Mouse (Mus musculus) megakaryocyte progenitor cell, adult 5-6 weeks (primary cell): ENCODE data around the gene Tnfrsf12a. TPM values are rescaled to one million over a fixed set of nuclear protein-coding genes. Genes with fewer than 3 reads are reported as not detected.
A peak's percentile ranks its signal among the peaks of the same experiment; 100 is the strongest.

ENCODE experiments used
- ATAC-seq: replicated peaks from 2 replicates; pipeline ENCODE4 v1.8.0; 2016; ENCODE audit warnings: mild to moderate bottlenecking, moderate TSS enrichment, inconsistent platforms; ENCODE audit not compliant: poor library complexity
- total RNA-seq, 2 experiments: library from RNA; stranded (forward) in 1 of 2; stranded (reverse) in 1 of 2; fragments of 157-497, 149-512 nt in 1 of 2; fragments of 200-1000 nt in 1 of 2; gene quantifications; 2 replicates each; pipeline versions ENCODE4 v1.2.3 to v1.2.4; 2015 to 2017

Gene Tnfrsf12a
- total RNA-seq (2015) (3.6 and 4.3 TPM in 2 replicates), total RNA-seq (2017) (5.9 and 7.9 TPM in 2 replicates)

DNA sequence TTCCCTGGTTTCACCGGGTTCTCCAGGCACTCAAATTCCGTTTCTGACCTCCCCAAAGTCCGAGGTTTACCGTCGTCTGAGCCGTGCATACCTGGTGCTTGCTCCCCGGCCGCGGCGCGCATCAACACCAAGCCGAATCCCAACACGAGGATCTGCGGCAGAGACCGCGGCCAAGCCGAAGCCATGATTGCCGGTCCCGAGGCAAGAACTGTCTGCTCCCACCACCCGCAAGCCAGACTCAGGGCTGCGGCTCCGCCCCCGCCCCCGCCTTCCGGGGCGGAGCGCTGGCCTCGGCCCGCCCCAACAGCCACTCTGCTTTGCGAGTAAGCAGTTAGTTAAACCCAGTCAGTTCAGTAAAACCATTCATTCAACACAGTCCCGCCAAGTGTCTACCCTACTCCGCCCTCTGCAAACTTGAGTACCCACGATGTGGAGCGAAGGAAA, at the start of gene Tnfrsf12a:
Tnfrsf12a (minus strand) TSS at position 233 of the 444 bp plus-strand sequence.
- ATAC-seq: peak; percentile 57

GRCm38 (mm10) chr17:23726758-23727142, 49.5 kb upstream of the Tnfrsf12a start:
- ATAC-seq: peak; percentile 82

- ATAC-seq: peak; percentile 85
Observed at GRCm38 (mm10) chr17:23725999-23726757, 48.9 kb upstream of the Tnfrsf12a start, which contains the start of gene Pkmyt1. Gene Pkmyt1 (plus strand): TSS chr17:23726336.

DNA sequence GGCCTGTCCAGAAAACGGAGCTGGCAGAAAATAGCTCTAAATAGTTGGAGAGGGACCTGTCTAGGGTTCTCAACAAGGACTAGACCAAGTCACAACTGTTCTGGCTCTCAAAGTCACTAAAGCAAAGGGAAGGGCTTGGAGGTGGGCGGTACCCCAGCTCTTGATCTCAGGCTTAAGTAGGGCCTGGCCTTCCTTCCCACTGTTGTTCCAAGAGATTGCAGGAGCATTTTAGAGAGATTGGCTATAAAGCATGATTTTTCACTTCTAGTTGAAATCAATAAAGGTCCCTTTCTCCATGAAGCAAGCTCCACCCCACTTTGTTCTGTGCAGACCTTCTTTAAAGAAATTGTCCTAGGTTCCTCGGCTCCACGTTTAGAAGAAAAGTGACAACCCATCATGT, 48.2 kb upstream of the Tnfrsf12a start:
- no peak for ATAC-seq

DNA sequence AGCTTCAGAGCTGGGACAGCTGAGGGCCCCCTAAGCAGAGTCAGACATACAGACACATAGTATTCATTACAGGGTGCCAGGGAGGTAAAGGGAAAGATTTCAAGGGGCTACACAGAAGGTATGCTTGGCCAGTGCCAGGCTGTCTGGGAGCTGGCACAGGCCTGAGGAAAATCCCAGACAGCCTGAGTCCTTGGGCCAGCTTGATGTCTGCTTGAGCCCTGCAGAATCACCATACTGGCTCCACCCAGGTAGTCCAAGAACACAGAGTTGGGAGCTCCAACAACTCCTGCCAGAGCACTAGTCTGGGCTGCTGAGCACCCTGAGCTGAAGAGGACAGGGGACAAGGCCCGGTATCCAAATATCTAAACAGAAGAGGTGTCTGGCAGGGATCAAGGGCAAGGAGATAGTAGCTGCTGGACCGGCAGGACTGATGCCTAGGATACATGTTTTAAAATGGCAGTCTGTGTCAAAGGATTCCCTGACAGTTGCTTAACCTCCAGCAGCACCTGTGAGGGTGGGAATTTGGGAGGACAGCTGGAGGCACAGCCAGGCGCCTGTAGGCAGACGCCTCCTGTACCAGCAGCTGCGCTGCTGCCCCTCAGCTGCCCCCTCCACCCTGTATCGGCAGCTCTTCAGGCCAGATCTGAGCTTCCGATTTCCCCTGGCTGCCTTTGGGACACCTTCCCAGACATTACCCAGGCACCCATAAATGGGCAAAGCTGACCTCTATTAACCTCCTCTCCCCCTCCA, 45.3 kb upstream of the Tnfrsf12a start, which contains the start of gene 1520401A03Rik:
1520401A03Rik (minus strand) TSS at position 408 of the 750 bp plus-strand sequence.
- no peak for ATAC-seq

GRCm38 (mm10) chr17:23721886-23722285, 44.6 kb upstream of the Tnfrsf12a start:
- no peak for ATAC-seq

DNA sequence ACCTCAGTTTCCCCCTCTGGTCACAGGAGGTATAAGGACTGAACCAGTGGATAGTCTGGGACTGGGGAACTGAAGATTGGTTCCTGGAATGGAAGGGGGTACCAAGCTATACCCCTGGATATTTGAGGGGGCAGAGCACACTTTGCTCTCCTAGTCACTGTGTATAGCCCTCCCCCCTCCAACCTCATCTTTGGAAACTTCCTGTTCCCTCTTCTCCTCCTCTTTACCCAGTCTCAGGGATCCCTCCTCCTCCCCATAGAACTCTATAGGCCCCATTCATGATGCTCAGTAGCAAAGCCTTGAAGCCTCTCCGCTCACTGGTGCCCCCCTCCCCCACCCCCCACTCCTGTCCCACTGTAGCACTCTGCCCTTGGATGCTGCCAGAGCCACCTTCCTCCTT, 42.2 kb upstream of the Tnfrsf12a start:
- ATAC-seq: peak; percentile 52; the same call in 1 of the 2 replicates

DNA sequence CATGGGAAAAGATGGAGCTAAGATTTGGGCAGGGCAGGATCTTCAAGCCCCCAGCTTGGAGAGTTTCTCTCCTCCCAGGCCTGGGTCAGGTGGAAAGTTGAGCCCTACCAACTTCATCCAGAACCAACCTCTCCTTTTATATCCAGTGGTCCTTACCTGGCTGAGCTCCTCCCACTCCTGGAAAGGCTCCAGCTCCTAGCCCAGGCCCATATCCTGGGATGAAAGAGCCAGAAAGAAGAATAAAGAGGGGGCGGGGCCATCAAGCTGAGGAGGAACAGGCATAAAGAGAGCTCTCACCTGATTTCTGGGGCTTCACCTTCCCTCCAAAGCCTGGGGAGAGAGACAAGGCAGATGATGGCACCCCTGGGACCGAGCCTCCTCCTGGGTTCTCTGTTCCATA, 39.7 kb upstream of the Tnfrsf12a start:
- no peak for ATAC-seq

DNA sequence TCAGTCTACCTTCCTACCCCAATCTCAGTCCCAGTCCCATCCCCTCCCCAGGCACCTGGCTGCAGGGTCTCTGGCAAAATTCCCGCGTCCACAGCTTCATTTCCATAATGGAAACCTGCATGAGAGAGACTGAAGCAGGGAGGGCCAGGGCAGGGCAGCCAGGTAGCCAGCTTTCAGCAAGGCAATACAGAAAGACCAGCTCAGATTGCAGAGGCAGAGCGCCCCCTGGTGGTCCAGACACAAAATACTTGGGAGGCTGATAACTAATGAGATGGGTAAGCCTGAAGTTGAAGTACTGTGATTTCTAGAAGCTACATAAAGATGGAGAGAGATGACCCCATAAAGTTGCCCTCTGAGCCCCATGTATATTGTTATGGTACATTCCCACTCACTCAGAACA, 28.9 kb upstream of the Tnfrsf12a start:
- peak; percentile 94 for ATAC-seq

- no peak for ATAC-seq
Observed at GRCm38 (mm10) chr17:23705525-23706104, 28.3 kb upstream of the Tnfrsf12a start.

- ATAC-seq: no peak
Observed at GRCm38 (mm10) chr17:23704741-23705140, 27.5 kb upstream of the Tnfrsf12a start.

DNA sequence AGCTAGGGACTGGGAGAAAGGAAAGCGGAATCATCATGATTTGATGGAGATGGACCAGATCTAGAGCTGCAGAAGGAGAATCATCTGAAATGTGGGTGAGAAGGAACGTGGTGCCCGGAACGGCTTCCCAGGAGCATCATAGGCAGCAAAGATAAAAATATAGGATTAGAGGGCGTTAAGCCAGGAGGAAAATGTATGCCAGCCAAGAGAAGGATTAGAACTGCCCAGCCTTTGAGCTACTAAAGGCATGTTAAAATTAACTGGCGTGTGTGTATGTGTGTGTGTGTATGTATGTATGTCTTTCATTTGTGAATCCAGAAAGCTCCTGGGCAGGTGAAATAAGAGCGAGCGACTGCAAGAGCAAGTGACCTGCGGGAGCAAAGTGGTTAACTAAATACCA, 26.0 kb upstream of the Tnfrsf12a start:
- no peak for ATAC-seq

- peak; percentile 100 for ATAC-seq
Observed at GRCm38 (mm10) chr17:23700079-23700478, 22.8 kb upstream of the Tnfrsf12a start.

GRCm38 (mm10) chr17:23699131-23700077, 22.1 kb upstream of the Tnfrsf12a start:
- peak; percentile 22 for ATAC-seq

- no peak for ATAC-seq
Observed at GRCm38 (mm10) chr17:23695801-23696200, 18.5 kb upstream of the Tnfrsf12a start.

DNA sequence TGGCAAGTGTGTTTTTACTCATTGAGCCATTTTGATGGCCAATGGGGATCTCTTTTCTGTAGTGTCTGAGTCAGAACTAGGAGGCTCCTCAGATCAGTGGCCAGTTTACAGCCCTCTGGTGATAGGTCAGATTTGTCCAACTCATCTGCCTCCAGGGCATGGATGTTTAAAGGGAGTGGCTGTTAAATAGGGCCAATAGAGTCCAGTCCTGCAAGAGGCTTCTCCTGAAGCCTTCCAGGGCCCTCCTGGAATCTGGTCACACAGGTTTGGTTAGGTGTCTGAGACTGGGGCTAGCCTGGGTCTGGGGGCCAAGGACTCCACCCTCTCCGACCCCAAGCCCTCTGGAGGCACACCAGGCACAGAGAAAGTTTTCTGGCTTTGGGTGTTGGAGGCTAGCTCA, 17.2 kb upstream of the Tnfrsf12a start:
- no peak for ATAC-seq

- peak; percentile 56 for ATAC-seq
Observed at GRCm38 (mm10) chr17:23683856-23684672, 6.8 kb upstream of the Tnfrsf12a start, which contains the start of gene Cldn9. Gene Cldn9 (minus strand): TSS chr17:23684026.

DNA sequence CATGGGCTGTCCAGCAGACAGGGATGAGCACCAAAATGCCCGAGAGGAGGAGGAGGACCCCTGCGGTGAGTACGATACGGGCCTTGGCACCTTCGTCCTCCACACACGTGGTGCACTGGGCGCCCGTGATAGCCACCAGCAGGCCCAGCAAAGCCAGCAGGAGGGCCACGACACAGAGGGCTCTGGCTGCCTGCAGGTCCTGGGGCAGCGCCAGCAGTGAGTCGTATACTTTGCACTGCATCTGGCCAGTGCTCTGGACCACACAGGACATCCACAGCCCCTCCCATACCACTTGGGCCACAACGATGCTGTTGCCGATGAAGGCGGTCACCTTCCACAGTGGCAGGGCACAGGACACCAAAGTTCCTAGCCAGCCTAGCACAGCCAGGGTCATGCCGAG, 6.0 kb upstream of the Tnfrsf12a start:
- ATAC-seq: no peak

DNA sequence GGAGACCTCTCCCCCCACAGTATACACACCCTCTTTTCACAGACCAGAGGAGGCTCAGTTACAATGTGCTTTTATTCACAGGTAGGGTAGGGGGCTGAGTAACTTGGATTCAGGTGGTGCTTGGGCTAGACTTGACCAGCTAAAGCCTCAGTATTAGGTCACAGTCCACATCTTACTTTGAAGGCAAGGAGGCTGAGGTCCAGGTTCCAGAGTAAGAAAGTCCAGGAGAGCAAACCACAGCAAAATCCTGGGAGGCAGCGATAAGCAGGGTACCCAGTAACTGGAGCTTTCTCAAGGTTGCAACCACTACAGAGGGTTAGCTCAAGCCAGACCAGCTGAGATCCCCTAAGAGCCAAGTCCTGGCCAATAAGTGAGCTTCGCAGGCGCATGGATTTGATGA, 5.3 kb upstream of the Tnfrsf12a start:
- no peak for ATAC-seq
